Mouse (Mus musculus) heart, adult 2 months (tissue): ENCODE data around the gene Mindy3. TPM values are rescaled to one million over a fixed set of nuclear protein-coding genes. Genes with fewer than 3 reads are reported as not detected.
A peak's percentile ranks its signal among the peaks of the same experiment; 100 is the strongest.

Source experiments
- DNase-seq, 2 experiments: peaks; one replicate each; pipeline ENCODE4 v3.0.0; 2021
- H3K27ac ChIP-seq: fragments of 200-600 bp; 2 replicates; pipeline ENCODE4 v1.8.1; 2022
- H3K27me3 ChIP-seq: fragments of 200-500 bp; 2 replicates; pipeline ENCODE4 v1.6.1; 2012; ENCODE audit warnings: mild to moderate bottlenecking, low read length, inconsistent platforms, mixed read lengths; ENCODE audit not compliant: control insufficient read depth, insufficient read depth
- H3K36me3 ChIP-seq: fragments of 200-500 bp; 2 replicates; pipeline ENCODE4 v1.6.1; 2012; ENCODE audit warnings: low read length, inconsistent platforms; ENCODE audit not compliant: control insufficient read depth, insufficient read depth
- H3K4me1 ChIP-seq: fragments of 200-500 bp; 2 replicates; pipeline ENCODE4 v1.6.1; 2011; ENCODE audit warnings: low read length; ENCODE audit not compliant: control insufficient read depth, insufficient read depth
- H3K4me3 ChIP-seq: fragments of 200-600 bp; 2 replicates; pipeline ENCODE4 v1.8.1; 2022
- H3K79me2 ChIP-seq: fragments of 200-500 bp; replicated peaks from 2 replicates; pipeline ENCODE4 v1.6.1; 2012; ENCODE audit warnings: mild to moderate bottlenecking, inconsistent platforms, low read length, moderate library complexity, mixed read lengths; ENCODE audit not compliant: control insufficient read depth, insufficient read depth
- H3K9ac ChIP-seq: fragments of 200-500 bp; 2 replicates; pipeline ENCODE4 v1.6.1; 2012; ENCODE audit warnings: low read depth, mild to moderate bottlenecking, control low read depth, inconsistent platforms, low read length, mixed read lengths
- CTCF ChIP-seq: fragments of 200-600 bp; IDR thresholded peaks from 2 replicates; pipeline ENCODE4 v1.8.1; 2022; ENCODE audit warnings: antibody characterized with exemption, mild to moderate bottlenecking, moderate library complexity
- EP300 ChIP-seq: fragments of 200-500 bp; IDR thresholded peaks from 2 replicates; pipeline ENCODE4 v1.6.1; 2011; ENCODE audit warnings: low read depth, low read length, control low read depth; ENCODE audit not compliant: insufficient read depth
- POLR2A ChIP-seq: fragments of 200-500 bp; IDR thresholded peaks from 2 replicates; pipeline ENCODE4 v1.6.1; 2011; ENCODE audit warnings: mild to moderate bottlenecking, low read depth, low read length, control low read depth; ENCODE audit not compliant: insufficient read depth
- WGBS: fragments of 180-500 bp; shearing (Covaris S2); methylation state at CpG from one replicate; pipeline ENCODE4 v1.1.7; 2018; 5-methylcytosine and 5-hydroxymethylcytosine counted together
- intact Hi-C: fragments of 180-260 bp; cut with DNase I; formaldehyde crosslinking; loops from one replicate; pipeline ENCODE4 v1.15.1; 2025
- polyA plus RNA-seq: library from polyadenylated mRNA; depleted of rRNA; stranded (reverse); fragments of >200 nt; gene quantifications from 2 replicates; pipeline ENCODE4 v1.2.3, GENCODE M21; 2012; rRNA removed
- total RNA-seq, 2 experiments: library from RNA; stranded (reverse); gene quantifications; 2 replicates each; pipeline ENCODE4 v1.2.3; 2021

Gene Mindy3
- total and polyA plus RNA-seq, 3 experiments = 15.4 to 17.0 (median 16.4) TPM

DNA sequence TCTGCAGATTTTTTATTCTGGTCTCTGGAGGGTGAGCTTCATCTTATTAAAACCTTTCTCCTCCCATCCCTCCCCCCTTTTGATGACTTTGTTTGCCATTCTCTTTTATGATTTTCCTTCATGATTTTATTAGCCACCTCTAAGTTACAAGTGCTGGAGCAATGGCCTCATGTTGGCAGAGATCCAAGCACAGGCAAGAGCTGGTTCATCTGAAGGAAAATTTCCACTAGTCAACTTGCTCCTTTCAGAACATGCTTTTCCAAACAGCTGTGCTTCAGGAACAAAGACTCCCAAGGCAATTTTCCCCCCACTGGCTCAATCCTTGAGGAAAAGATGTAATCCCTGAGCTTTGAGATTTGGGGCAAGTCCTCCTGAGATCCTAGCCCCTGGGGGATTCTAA lies 112.0 kb downstream of the Mindy3 start:
- Histone ChIP-seq H3K36me3 (no peaks in the 10 kb centered on the region), H3K27me3 (no peaks in the 10 kb centered on the region), H3K9ac (no peak overlapping the region), H3K27ac (no peak overlapping the region), H3K4me3 (no peak overlapping the region), H3K79me2 (no peaks in the 10 kb centered on the region), H3K4me1 (no peaks in the 10 kb centered on the region)
- TF ChIP-seq EP300 (no peak), CTCF (no peak), POLR2A (no peak)
- peak in 1 of 2 experiments; percentile 27 for DNase-seq
- intact Hi-C loops = no loop called here

DNA sequence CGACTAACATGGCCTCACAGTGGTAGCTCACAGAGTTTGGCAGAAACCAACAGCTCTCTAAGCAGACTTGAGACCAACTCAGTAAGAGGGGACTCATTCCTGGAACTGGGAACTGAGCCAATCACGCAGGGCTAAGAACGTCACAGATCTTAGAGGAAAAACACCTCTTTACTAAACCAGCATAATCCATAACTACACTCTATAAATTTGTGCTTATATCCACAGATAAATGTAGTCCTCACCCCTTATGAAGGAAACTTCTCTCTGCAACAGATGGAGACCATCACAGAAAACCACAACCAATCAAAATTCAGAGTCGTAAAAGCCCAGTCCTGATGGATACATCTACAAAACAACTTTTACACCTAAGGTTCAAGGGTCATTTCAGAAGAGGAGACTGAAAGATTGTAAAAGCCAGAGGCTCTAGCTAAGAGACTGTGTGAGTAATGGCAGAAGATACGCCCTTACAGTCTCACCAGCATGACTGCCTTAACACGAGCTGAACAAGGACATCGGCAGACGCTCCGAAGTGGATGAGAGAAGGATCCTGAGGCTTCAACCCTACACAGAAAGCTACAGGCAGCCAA lies 114.1 kb downstream of the Mindy3 start:
- peaks cover 8% of the 10 kb centered on the region for H3K27me3 ChIP-seq
- intact Hi-C loops = no loop called here
- DNase-seq = no peak
- no peaks in the 10 kb centered on the region; the same call in 1 of the 2 replicates for H3K4me1 ChIP-seq
- no peak overlapping the region for H3K27ac ChIP-seq
- H3K36me3 ChIP-seq = no peaks in the 10 kb centered on the region
- H3K79me2 ChIP-seq = no peaks in the 10 kb centered on the region
- no peak for TF ChIP-seq CTCF
- no peak for TF ChIP-seq POLR2A
- TF ChIP-seq EP300 = no peak
- 77% methylated on average over 9 of the region's 9 CpGs for WGBS
- no peak overlapping the region for H3K9ac ChIP-seq
- no peak overlapping the region for H3K4me3 ChIP-seq

DNA sequence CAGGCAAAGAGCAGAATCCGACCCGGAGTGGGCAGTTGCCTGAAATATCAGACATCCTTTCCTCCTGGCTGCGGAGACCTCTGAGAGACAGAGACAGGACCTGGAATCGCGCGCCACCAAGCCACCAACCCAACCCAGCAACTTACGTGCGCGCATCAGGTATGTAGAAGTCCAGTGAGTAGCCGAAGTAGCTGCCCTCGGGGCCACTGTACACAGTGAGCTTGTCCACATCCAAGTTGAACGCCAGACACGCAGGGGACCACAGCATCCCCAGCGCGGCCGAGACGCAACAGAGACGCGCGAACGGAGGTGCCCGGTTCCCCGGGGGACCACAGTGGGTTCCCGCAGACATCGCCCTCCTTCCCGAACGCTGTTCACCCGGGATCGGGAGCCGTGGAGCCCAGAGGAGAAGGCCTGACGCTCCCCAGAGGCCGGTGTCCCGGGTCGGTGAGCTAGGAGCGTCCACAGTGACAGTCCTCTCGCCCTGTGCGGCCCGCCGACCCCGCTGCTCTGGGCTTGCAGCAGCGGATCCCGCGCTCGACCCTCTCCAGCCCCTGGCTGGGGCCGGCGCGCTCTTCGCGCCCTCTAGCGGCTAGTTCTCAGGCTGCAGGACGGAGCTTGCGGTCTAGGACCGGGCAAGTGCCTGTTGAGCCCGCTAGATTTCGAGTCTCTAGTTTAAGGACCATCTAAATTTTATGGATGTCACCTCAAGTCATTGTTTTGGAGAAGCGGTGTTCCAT lies 117.7 kb downstream of the Mindy3 start, which contains the start of gene Itga8:
Gene Itga8, minus strand, starts transcription at position 492 of the 740 bp plus-strand sequence.
- Histone ChIP-seq H3K36me3 (no peaks in the 10 kb centered on the region), H3K27ac (peak within 1 kb of the TSS; percentile 56; the same call in 1 of the 2 replicates), H3K4me3 (peak within 1 kb of the TSS; percentile 62), H3K9ac (peak within 1 kb of the TSS; percentile 78), H3K27me3 (peaks cover 8% of the 10 kb centered on the region), H3K79me2 (no peaks in the 10 kb centered on the region), H3K4me1 (no peaks in the 10 kb centered on the region; the same call in 1 of the 2 replicates)
- intact Hi-C loops = loop anchor here (1.0 to 5.0 kb wide), 3 partner anchors 86 to 299 kb away; no protein-coding TSS in a partner anchor
- TF ChIP-seq POLR2A = no peak
- peak; percentile 97; the same call in 1 of the 2 replicates for TF ChIP-seq CTCF
- under 1% methylated on average over 56 of the region's 56 CpGs for WGBS
- peak; percentile 81 to 91 for DNase-seq

DNA sequence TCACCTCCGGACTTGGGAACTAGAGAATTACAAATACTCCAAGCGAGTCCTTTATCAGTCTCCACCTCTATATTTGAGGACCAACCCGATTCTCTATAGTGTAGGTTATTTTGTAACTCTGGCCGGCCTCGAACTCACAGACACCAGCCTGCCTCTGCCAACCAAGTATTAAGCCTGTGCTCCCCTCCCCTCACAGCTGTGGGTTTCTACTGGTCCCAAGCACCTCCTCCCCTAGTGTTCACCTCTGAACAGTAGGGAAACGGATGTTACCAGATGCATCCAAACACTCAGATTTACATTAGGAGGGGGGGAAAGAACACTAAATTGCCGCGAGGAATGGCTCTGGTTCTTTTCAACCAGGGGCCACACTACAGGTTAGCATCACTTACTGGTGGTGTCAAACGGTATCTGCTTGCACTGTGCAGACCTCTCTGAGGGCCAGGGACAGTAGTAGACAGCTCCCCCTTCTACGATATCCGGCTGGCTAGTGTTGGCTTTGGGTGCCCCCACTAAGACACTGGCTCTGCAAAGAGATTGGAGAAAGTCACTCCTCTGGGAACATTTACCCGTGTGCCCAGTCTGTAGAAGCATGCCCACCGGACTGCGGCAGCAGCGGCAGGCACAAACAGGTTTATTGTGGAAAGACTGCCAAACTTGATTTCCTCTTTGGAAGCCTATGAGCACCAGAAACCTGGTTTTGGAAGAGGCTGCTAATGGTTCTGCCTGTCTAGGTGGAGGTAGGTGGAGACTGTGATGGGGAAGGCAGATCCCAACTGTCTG lies 118.6 kb downstream of the Mindy3 start:
- no peak overlapping the region for H3K27ac ChIP-seq
- no peaks in the 10 kb centered on the region for H3K36me3 ChIP-seq
- H3K79me2 ChIP-seq = no peaks in the 10 kb centered on the region
- intact Hi-C loops = loop anchor here (1.0 to 5.0 kb wide), 3 partner anchors 87 to 298 kb away; no protein-coding TSS in a partner anchor
- peaks cover 8% of the 10 kb centered on the region for H3K27me3 ChIP-seq
- TF ChIP-seq POLR2A (no peak), CTCF (no peak), EP300 (no peak)
- H3K4me3 ChIP-seq = no peak overlapping the region; the same call in 1 of the 2 replicates
- peak overlapping the region; percentile 25; the same call in 1 of the 2 replicates for H3K9ac ChIP-seq
- DNase-seq = no peak
- 58% methylated on average over 15 of the region's 15 CpGs for WGBS
- H3K4me1 ChIP-seq = no peaks in the 10 kb centered on the region; the same call in 1 of the 2 replicates

DNA sequence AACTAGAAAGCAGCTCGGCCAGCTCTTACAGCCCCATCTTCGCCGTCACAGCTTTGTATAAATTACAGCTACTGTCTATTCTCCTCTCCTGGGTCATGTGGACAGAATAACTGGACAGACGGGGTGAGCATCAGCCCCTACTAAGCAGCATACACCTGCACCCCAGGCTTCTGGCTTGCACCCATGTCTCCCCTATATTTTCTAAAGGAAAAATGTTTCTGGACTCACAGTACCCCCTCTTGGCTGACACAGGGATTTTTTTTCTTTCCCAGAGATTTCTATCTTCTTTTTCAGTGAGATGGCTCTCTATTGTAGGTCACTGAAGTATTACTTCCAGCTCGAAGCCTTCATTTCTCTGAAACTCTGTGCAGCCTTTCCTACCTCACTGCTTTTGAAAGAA lies 122.0 kb downstream of the Mindy3 start:
- no peaks in the 10 kb centered on the region for H3K79me2 ChIP-seq
- no peak overlapping the region for H3K27ac ChIP-seq
- peaks cover 8% of the 10 kb centered on the region for H3K27me3 ChIP-seq
- H3K9ac ChIP-seq = no peak overlapping the region
- intact Hi-C loops = loop anchor here (5.0 kb wide), 1 partner anchor 140 kb away; no protein-coding TSS in a partner anchor
- DNase-seq = no peak
- WGBS = 86% methylated on average over 5 of the region's 5 CpGs
- H3K36me3 ChIP-seq = no peaks in the 10 kb centered on the region
- H3K4me3 ChIP-seq = no peak overlapping the region
- TF ChIP-seq EP300 (no peak), CTCF (no peak), POLR2A (no peak)
- H3K4me1 ChIP-seq = peaks cover 1% of the 10 kb centered on the region

Other genes starting within 250 kb of the Mindy3 start
- gene Itga8, start 117.5 kb downstream of the Mindy3 start, total RNA-seq = 1 to 10 TPM; 6.3 to 7.4 TPM
- gene Itga8, start 117.5 kb downstream of the Mindy3 start, polyA plus RNA-seq = 5.3 and 6.9 TPM in 2 replicates